Mouse (Mus musculus): ENCODE data around the gene Tmem87b. TPM values are rescaled to one million over a fixed set of nuclear protein-coding genes. Genes with fewer than 3 reads are reported as not detected.

Tmem87b gene
- 27.3 and 27.9 TPM in 2 replicates for polyA plus RNA-seq (2014; fragmentation: Nextera tagmentation; extraction: Ambion mirVana)

DNA sequence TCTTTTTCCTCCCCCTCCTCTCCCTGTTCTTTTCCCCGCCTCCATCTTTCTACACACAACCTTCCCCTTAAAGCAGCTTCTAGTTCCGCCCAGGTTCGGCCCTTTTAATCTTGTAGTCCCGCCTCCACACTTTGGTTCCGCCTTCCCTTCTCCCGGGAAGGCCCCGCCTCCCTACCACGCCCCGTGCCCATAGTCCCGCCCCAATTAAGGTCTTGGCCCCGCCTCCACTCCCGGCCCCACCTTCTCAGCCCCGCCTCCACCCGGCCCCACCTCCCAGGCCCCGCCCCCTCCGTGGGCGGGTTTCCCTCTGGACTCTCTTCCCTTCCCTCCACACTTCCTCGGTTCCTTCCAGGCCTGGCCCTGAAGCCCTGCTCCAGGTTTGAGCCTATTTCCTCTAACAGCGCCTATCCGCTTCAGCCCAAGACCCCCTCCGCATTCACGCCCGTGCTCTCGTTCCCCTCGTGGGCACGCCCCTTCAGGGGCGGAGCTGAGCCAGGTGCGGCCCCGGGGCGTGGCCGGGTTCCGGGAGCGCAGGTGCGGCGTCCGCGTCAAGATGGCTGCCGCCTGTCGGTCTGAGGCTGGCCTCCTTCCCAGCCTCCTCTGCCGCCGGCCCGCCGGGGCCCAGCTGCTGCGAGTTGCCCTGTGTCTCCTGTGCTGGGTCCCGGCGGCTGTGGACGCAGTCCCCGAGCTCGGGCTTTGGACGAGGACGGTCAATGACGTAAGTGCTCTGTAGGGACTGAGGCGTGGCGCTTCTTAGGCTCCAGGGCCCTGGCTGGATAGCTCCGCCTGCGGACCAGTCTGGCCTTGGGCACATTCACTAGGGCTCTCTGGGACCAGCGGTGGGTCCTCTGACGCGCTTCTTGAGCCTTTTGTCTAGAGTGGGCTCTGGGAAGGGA lies at the start of gene Tmem87b:
Tmem87b (plus strand) TSS at position 333 of the 896 bp plus-strand sequence.
- Histone ChIP-seq H3K27me3 (ENCODE audit: control insufficient read depth, insufficient read depth, low read length) (no peaks in the 10 kb centered on the region), H3K4me3 (ENCODE audit: control insufficient read depth in 1 of 2, insufficient read depth in 1 of 2, low read depth in 1 of 2, low read length in 2 of 2) (peak within 1 kb of the TSS; percentile 76 to 87), H3K9me3 (ENCODE audit: control insufficient read depth, low read length) (no peaks in the 10 kb centered on the region), H3K27ac (replicated peaks in 1 of 2; ENCODE audit: control insufficient read depth in 1 of 2, insufficient read depth in 1 of 2, low read depth in 2 of 2, low read length in 2 of 2) (peak within 1 kb of the TSS; percentile 90 to 92), H3K36me3 (ENCODE audit: control insufficient read depth, insufficient read depth, low read length) (no peaks in the 10 kb centered on the region), H3K4me1 (ENCODE audit: control insufficient read depth in 2 of 2, insufficient read depth in 2 of 2, low read length in 2 of 2) (peaks cover 3 to 11% of the 10 kb centered on the region in 2 experiments; a peak in 3 of 4 replicates), H3K9ac (ENCODE audit: low read length) (peak within 1 kb of the TSS; percentile 79), H3K4me2 (ENCODE audit: low read length) (peak within 1 kb of the TSS; percentile 82)
- under 1% methylated on average over 59 of the region's 59 CpGs for WGBS
- peak; percentile 90 for ATAC-seq (ENCODE audit: insufficient number of reproducible peaks, insufficient read depth, low FRiP score, low read depth)

DNA sequence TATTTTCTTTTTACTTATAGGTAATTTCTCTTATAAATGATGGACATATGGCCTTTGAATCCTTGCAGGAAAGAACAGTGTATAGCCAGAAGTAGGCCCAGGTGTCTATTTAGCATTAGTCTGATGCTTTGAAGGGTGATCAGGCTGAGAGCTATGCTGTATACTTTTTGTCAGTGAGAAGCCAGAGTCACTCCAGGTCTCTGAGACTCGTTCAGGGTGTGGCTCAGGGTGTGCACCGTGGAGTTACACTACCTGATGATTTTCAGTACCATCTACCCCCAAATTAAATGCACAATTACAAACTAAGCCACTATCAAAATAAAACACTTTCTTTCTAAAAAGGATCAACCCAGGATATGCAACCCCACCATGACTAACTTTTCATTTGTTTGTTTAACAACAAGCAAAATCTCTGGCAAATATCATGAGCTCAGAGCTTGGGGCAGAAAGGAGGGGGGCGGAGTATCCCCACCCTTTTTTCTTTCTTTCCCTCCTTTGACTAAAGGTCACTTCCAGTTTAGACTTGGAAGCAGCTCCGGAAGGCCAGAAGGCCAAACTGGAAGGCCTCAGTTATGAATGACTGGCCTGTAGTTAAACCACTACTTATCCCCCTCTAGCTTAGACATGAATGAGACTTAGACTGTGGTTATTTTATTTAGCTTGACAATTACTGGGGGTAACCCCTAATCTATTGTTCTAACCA lies 49.2 kb upstream of the Tmem87b start:
- Histone ChIP-seq H3K27me3 (ENCODE audit: control insufficient read depth, insufficient read depth, low read length) (no peaks in the 10 kb centered on the region), H3K4me1 (ENCODE audit: control insufficient read depth in 2 of 2, insufficient read depth in 2 of 2, low read length in 2 of 2) (no peaks in the 10 kb centered on the region), H3K4me3 (ENCODE audit: control insufficient read depth in 1 of 2, insufficient read depth in 1 of 2, low read depth in 1 of 2, low read length in 2 of 2) (no peak overlapping the region), H3K4me2 (ENCODE audit: low read length) (no peak overlapping the region), H3K27ac (replicated peaks in 1 of 2; ENCODE audit: control insufficient read depth in 1 of 2, insufficient read depth in 1 of 2, low read depth in 2 of 2, low read length in 2 of 2) (no peak overlapping the region), H3K36me3 (ENCODE audit: control insufficient read depth, insufficient read depth, low read length) (peaks cover 25% of the 10 kb centered on the region; the same call in 1 of the 2 replicates), H3K9ac (ENCODE audit: low read length) (no peak overlapping the region), H3K9me3 (ENCODE audit: control insufficient read depth, low read length) (no peaks in the 10 kb centered on the region)
- ATAC-seq (ENCODE audit: insufficient number of reproducible peaks, insufficient read depth, low FRiP score, low read depth): no peak
- 74% methylated on average over 4 of the region's 4 CpGs for WGBS

GRCm38 (mm10) chr2:128770557-128770956 lies 47.4 kb upstream of the Tmem87b start:
- Histone ChIP-seq H3K27me3 (ENCODE audit: control insufficient read depth, insufficient read depth, low read length) (no peaks in the 10 kb centered on the region), H3K36me3 (ENCODE audit: control insufficient read depth, insufficient read depth, low read length) (peaks cover 16% of the 10 kb centered on the region; the same call in 1 of the 2 replicates), H3K4me1 (ENCODE audit: control insufficient read depth in 2 of 2, insufficient read depth in 2 of 2, low read length in 2 of 2) (no peaks in the 10 kb centered on the region), H3K27ac (replicated peaks in 1 of 2; ENCODE audit: control insufficient read depth in 1 of 2, insufficient read depth in 1 of 2, low read depth in 2 of 2, low read length in 2 of 2) (no peak overlapping the region), H3K4me3 (ENCODE audit: control insufficient read depth in 1 of 2, insufficient read depth in 1 of 2, low read depth in 1 of 2, low read length in 2 of 2) (no peak overlapping the region), H3K4me2 (ENCODE audit: low read length) (no peak overlapping the region), H3K9me3 (ENCODE audit: control insufficient read depth, low read length) (no peaks in the 10 kb centered on the region), H3K9ac (ENCODE audit: low read length) (no peak overlapping the region)
- WGBS: 84% methylated on average over 6 of the region's 6 CpGs
- no peak for ATAC-seq (ENCODE audit: insufficient number of reproducible peaks, insufficient read depth, low FRiP score, low read depth)

- Histone ChIP-seq H3K27ac (replicated peaks in 1 of 2; ENCODE audit: control insufficient read depth in 1 of 2, insufficient read depth in 1 of 2, low read depth in 2 of 2, low read length in 2 of 2) (no peak overlapping the region), H3K4me3 (ENCODE audit: control insufficient read depth in 1 of 2, insufficient read depth in 1 of 2, low read depth in 1 of 2, low read length in 2 of 2) (no peak overlapping the region), H3K4me2 (ENCODE audit: low read length) (no peak overlapping the region), H3K4me1 (ENCODE audit: control insufficient read depth in 2 of 2, insufficient read depth in 2 of 2, low read length in 2 of 2) (no peaks in the 10 kb centered on the region), H3K9me3 (ENCODE audit: control insufficient read depth, low read length) (no peaks in the 10 kb centered on the region), H3K27me3 (ENCODE audit: control insufficient read depth, insufficient read depth, low read length) (no peaks in the 10 kb centered on the region), H3K9ac (ENCODE audit: low read length) (no peak overlapping the region), H3K36me3 (ENCODE audit: control insufficient read depth, insufficient read depth, low read length) (peaks cover 16% of the 10 kb centered on the region; the same call in 1 of the 2 replicates)
- no peak for ATAC-seq (ENCODE audit: insufficient number of reproducible peaks, insufficient read depth, low FRiP score, low read depth)
- WGBS: 77% methylated on average over 4 of the region's 4 CpGs
These were observed 46.9 kb upstream of the Tmem87b start for GRCm38 (mm10) chr2:128771048-128771447.

DNA sequence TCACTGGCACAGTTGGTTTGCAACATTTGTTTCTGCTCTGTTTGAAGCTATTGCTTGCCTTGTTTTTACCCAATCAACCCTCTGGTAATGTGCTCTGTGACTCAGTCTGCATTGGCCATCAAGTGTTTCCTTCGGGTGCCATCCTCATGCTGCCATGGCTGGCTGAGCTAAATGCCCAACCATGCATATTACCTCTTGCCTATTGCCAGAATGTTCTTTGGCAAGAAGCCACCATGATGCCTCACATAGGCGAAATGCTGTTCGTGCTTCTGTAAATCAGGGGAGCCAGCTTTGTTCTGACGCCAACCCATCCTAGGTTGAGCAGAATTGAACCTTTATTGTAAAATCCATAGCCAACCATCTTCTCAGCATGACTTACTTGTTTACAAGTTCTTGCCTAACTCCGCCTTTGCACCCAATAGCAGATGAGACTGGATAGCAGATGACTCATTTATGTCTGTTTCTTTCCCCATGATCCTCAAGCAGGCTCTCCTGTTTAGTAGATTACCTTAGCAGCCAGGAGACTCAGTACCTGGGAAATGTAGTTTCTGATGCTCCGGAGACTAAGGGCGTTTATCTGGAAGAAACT lies 46.1 kb upstream of the Tmem87b start:
- Histone ChIP-seq H3K36me3 (ENCODE audit: control insufficient read depth, insufficient read depth, low read length) (peaks cover 16% of the 10 kb centered on the region; the same call in 1 of the 2 replicates), H3K27ac (replicated peaks in 1 of 2; ENCODE audit: control insufficient read depth in 1 of 2, insufficient read depth in 1 of 2, low read depth in 2 of 2, low read length in 2 of 2) (no peak overlapping the region), H3K9me3 (ENCODE audit: control insufficient read depth, low read length) (no peaks in the 10 kb centered on the region), H3K9ac (ENCODE audit: low read length) (no peak overlapping the region), H3K4me2 (ENCODE audit: low read length) (no peak overlapping the region), H3K27me3 (ENCODE audit: control insufficient read depth, insufficient read depth, low read length) (no peaks in the 10 kb centered on the region), H3K4me3 (ENCODE audit: control insufficient read depth in 1 of 2, insufficient read depth in 1 of 2, low read depth in 1 of 2, low read length in 2 of 2) (no peak overlapping the region), H3K4me1 (ENCODE audit: control insufficient read depth in 2 of 2, insufficient read depth in 2 of 2, low read length in 2 of 2) (no peaks in the 10 kb centered on the region)
- 90% methylated on average over 7 of the region's 7 CpGs for WGBS
- ATAC-seq (ENCODE audit: insufficient number of reproducible peaks, insufficient read depth, low FRiP score, low read depth): no peak

DNA sequence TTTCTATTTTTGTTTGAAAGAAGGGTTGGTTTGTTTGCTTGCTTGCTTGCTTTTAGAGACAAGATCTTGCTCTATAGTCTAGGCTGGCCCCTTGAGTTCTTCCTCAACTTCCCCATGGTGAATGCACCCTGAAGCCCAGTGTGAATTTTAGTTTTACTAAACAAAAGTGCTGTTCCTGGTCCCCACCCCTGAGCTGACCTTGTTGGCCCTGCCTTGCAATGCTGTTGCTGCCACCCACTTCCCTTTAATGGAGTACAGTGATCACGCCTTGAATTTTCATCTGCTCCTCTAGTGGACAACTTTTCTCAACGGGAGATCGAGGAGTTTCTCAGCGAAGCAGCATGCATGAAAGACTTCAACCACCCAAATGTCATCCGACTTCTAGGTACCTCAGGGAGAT lies 35.7 kb upstream of the Tmem87b start:
- no peaks in the 10 kb centered on the region for H3K27me3 ChIP-seq (ENCODE audit: control insufficient read depth, insufficient read depth, low read length)
- H3K9ac ChIP-seq (ENCODE audit: low read length): no peak overlapping the region
- no peaks in the 10 kb centered on the region for H3K9me3 ChIP-seq (ENCODE audit: control insufficient read depth, low read length)
- no peak overlapping the region for H3K4me2 ChIP-seq (ENCODE audit: low read length)
- no peak for ATAC-seq (ENCODE audit: insufficient number of reproducible peaks, insufficient read depth, low FRiP score, low read depth)
- peaks cover 31% of the 10 kb centered on the region for H3K36me3 ChIP-seq (ENCODE audit: control insufficient read depth, insufficient read depth, low read length)
- 86% methylated on average over 5 of the region's 5 CpGs for WGBS
- no peaks in the 10 kb centered on the region for H3K4me1 ChIP-seq (ENCODE audit: control insufficient read depth in 2 of 2, insufficient read depth in 2 of 2, low read length in 2 of 2)
- no peak overlapping the region for H3K4me3 ChIP-seq (ENCODE audit: control insufficient read depth in 1 of 2, insufficient read depth in 1 of 2, low read depth in 1 of 2, low read length in 2 of 2)
- no peak overlapping the region for H3K27ac ChIP-seq (replicated peaks in 1 of 2; ENCODE audit: control insufficient read depth in 1 of 2, insufficient read depth in 1 of 2, low read depth in 2 of 2, low read length in 2 of 2)

DNA sequence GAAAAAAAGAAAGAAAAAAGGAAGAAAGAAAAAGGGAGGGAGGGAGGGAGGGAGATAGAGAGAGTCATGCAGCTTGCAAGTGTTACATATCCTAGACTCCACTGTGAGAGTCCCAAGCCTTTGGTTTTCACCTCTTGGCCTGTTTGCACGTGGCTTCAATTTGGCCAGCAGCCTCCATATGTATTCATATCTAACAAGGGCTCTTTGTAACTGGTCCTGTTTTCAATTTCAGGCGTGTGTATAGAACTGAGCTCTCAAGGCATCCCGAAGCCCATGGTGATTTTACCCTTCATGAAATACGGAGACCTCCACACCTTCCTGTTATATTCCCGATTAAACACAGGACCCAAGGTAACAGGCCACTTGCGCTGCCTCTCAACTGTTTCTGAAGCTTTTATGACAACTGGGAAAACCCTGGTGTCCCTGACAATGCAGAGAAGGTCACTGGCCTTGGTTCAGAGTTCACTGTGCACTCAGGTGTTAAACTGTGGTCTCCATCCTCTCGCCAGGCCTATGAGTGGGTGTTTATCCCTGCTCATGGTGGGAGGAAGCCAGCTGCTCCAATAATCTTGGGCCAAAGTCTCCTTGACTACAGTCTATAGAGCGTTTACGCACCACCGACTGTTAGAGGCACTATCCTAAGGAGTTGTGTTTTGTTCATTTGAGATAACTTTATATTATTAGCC lies 34.1 kb upstream of the Tmem87b start:
- Histone ChIP-seq H3K4me1 (ENCODE audit: control insufficient read depth in 2 of 2, insufficient read depth in 2 of 2, low read length in 2 of 2) (no peaks in the 10 kb centered on the region), H3K4me3 (ENCODE audit: control insufficient read depth in 1 of 2, insufficient read depth in 1 of 2, low read depth in 1 of 2, low read length in 2 of 2) (no peak overlapping the region), H3K36me3 (ENCODE audit: control insufficient read depth, insufficient read depth, low read length) (peaks cover 28% of the 10 kb centered on the region), H3K9me3 (ENCODE audit: control insufficient read depth, low read length) (no peaks in the 10 kb centered on the region), H3K27ac (replicated peaks in 1 of 2; ENCODE audit: control insufficient read depth in 1 of 2, insufficient read depth in 1 of 2, low read depth in 2 of 2, low read length in 2 of 2) (no peak overlapping the region), H3K9ac (ENCODE audit: low read length) (no peak overlapping the region), H3K27me3 (ENCODE audit: control insufficient read depth, insufficient read depth, low read length) (no peaks in the 10 kb centered on the region), H3K4me2 (ENCODE audit: low read length) (no peak overlapping the region)
- 81% methylated on average over 10 of the region's 10 CpGs for WGBS
- no peak for ATAC-seq (ENCODE audit: insufficient number of reproducible peaks, insufficient read depth, low FRiP score, low read depth)

All from heart, embryonic 14.5 days (tissue).